Mouse (Mus musculus): ENCODE measurements around the gene Fam221a. TPM values are rescaled to one million over a fixed set of nuclear protein-coding genes. Genes with fewer than 3 reads are reported as not detected.

Gene Fam221a
- polyA plus RNA-seq, 1 experiment from 2014 or later: 7.6 TPM

DNA sequence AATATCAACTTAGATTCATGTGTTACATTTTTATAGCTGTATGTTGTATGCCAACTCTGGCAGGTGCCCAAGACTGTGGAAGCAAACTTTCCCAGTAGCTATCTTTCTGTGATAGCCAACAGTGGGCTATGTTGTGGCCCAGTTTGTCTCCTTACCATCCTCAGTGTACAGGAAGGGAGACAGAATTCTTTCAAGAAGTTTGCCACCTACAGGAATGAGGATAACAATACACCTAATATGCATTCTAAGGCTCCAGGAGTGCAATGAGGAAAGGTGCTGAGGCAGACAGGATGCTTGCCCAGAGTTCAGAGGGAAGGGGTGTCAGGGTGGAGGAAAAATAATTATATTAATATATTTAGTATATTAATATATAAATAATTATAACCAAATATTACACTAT is 7.1 kb upstream of the Fam221a start:
- no peaks in the 10 kb centered on the region for H3K9me3 ChIP-seq (replicated peaks; ENCODE audit: control insufficient read depth, low read length)
- H3K27me3 ChIP-seq (ENCODE audit: control insufficient read depth, insufficient read depth, low read length): no peaks in the 10 kb centered on the region
- H3K4me1 ChIP-seq (ENCODE audit: control insufficient read depth, insufficient read depth, low read length): no peaks in the 10 kb centered on the region
- no peak overlapping the region for H3K4me2 ChIP-seq (ENCODE audit: low read depth, low read length)
- H3K27ac ChIP-seq (ENCODE audit: low read length): no peak overlapping the region
- no peak overlapping the region for H3K9ac ChIP-seq (ENCODE audit: low read length)
- H3K4me3 ChIP-seq (replicated peaks; ENCODE audit: low read length): no peak overlapping the region
- no peaks in the 10 kb centered on the region for H3K36me3 ChIP-seq (ENCODE audit: control insufficient read depth, insufficient read depth, low read length)
- ATAC-seq (ENCODE audit: insufficient read depth, low FRiP score): no peak

GRCm38 (mm10) chr6:49368212-49368611 is 673 bp downstream of the Fam221a start:
- peak overlapping the region; percentile 49 for H3K27ac ChIP-seq (ENCODE audit: low read length)
- H3K4me1 ChIP-seq (ENCODE audit: control insufficient read depth, insufficient read depth, low read length): peaks cover 4% of the 10 kb centered on the region; the same call in 1 of the 2 replicates
- no peaks in the 10 kb centered on the region for H3K36me3 ChIP-seq (ENCODE audit: control insufficient read depth, insufficient read depth, low read length)
- H3K9ac ChIP-seq (ENCODE audit: low read length): peak overlapping the region; percentile 86
- WGBS: 35% methylated on average over 3 of the region's 3 CpGs
- no peaks in the 10 kb centered on the region for H3K27me3 ChIP-seq (ENCODE audit: control insufficient read depth, insufficient read depth, low read length)
- no peak for ATAC-seq (ENCODE audit: insufficient read depth, low FRiP score)
- peak overlapping the region; percentile 71 for H3K4me3 ChIP-seq (replicated peaks; ENCODE audit: low read length)
- H3K9me3 ChIP-seq (replicated peaks; ENCODE audit: control insufficient read depth, low read length): no peaks in the 10 kb centered on the region
- peak overlapping the region; percentile 91 for H3K4me2 ChIP-seq (ENCODE audit: low read depth, low read length)

GRCm38 (mm10) chr6:49372705-49373104 is 5.2 kb downstream of the Fam221a start:
- Histone ChIP-seq H3K4me1 (ENCODE audit: control insufficient read depth, insufficient read depth, low read length) (peaks cover 4% of the 10 kb centered on the region; the same call in 1 of the 2 replicates), H3K9ac (ENCODE audit: low read length) (no peak overlapping the region), H3K27me3 (ENCODE audit: control insufficient read depth, insufficient read depth, low read length) (no peaks in the 10 kb centered on the region), H3K9me3 (replicated peaks; ENCODE audit: control insufficient read depth, low read length) (no peaks in the 10 kb centered on the region), H3K4me2 (ENCODE audit: low read depth, low read length) (no peak overlapping the region), H3K4me3 (replicated peaks; ENCODE audit: low read length) (no peak overlapping the region), H3K27ac (ENCODE audit: low read length) (no peak overlapping the region), H3K36me3 (ENCODE audit: control insufficient read depth, insufficient read depth, low read length) (no peaks in the 10 kb centered on the region)
- WGBS: 70% methylated on average over 4 of the region's 4 CpGs
- no peak for ATAC-seq (ENCODE audit: insufficient read depth, low FRiP score)

- Histone ChIP-seq H3K9ac (ENCODE audit: low read length) (no peak overlapping the region), H3K27ac (ENCODE audit: low read length) (no peak overlapping the region)
- ATAC-seq (ENCODE audit: insufficient read depth, low FRiP score): no peak
Observed at GRCm38 (mm10) chr6:49373943-49374342, 6.4 kb downstream of the Fam221a start.

DNA sequence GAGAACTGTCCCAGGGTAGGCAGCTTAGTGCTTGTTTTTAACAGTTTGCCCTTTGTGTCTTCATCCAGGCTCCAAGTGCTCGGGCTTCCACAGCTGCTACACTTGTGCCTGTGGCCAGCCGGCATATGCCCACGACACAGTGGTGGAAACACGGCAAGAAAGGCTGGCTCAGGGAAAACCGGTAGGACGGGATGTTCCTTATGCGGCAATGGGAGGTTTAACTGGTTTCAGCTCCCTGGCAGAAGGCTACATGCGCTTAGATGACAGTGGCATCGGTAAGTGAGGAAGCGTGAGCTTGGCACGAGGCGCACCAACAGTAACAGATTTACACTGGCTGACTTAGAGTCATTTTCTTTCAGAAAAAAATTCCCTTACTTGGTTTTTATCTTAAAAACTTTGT is 10.8 kb downstream of the Fam221a start:
- Histone ChIP-seq H3K27ac (ENCODE audit: low read length) (no peak overlapping the region), H3K36me3 (ENCODE audit: control insufficient read depth, insufficient read depth, low read length) (no peaks in the 10 kb centered on the region), H3K9ac (ENCODE audit: low read length) (no peak overlapping the region), H3K27me3 (ENCODE audit: control insufficient read depth, insufficient read depth, low read length) (no peaks in the 10 kb centered on the region), H3K9me3 (replicated peaks; ENCODE audit: control insufficient read depth, low read length) (no peaks in the 10 kb centered on the region), H3K4me2 (ENCODE audit: low read depth, low read length) (no peak overlapping the region), H3K4me1 (ENCODE audit: control insufficient read depth, insufficient read depth, low read length) (no peaks in the 10 kb centered on the region), H3K4me3 (replicated peaks; ENCODE audit: low read length) (no peak overlapping the region)
- no peak for ATAC-seq (ENCODE audit: insufficient read depth, low FRiP score)
- 47% methylated on average over 12 of the region's 12 CpGs for WGBS

More at GRCm38 (mm10) chr6:49373943-49374342, 6.4 kb downstream of the Fam221a start:
- WGBS: 40% methylated on average over 2 of the region's 2 CpGs
- Histone ChIP-seq H3K36me3 (ENCODE audit: control insufficient read depth, insufficient read depth, low read length) (no peaks in the 10 kb centered on the region), H3K4me3 (replicated peaks; ENCODE audit: low read length) (no peak overlapping the region), H3K27me3 (ENCODE audit: control insufficient read depth, insufficient read depth, low read length) (no peaks in the 10 kb centered on the region), H3K4me2 (ENCODE audit: low read depth, low read length) (no peak overlapping the region), H3K4me1 (ENCODE audit: control insufficient read depth, insufficient read depth, low read length) (no peaks in the 10 kb centered on the region; the same call in 1 of the 2 replicates), H3K9me3 (replicated peaks; ENCODE audit: control insufficient read depth, low read length) (no peaks in the 10 kb centered on the region)

GRCm38 (mm10) chr6:49394276-49394675 is 26.7 kb downstream of the Fam221a start:
- no peak overlapping the region for H3K4me3 ChIP-seq (replicated peaks; ENCODE audit: low read length)
- no peaks in the 10 kb centered on the region for H3K27me3 ChIP-seq (ENCODE audit: control insufficient read depth, insufficient read depth, low read length)
- H3K9ac ChIP-seq (ENCODE audit: low read length): no peak overlapping the region
- WGBS: 54% methylated on average over 1 of the region's 1 CpGs
- H3K36me3 ChIP-seq (ENCODE audit: control insufficient read depth, insufficient read depth, low read length): no peaks in the 10 kb centered on the region
- no peak overlapping the region for H3K4me2 ChIP-seq (ENCODE audit: low read depth, low read length)
- no peak overlapping the region for H3K27ac ChIP-seq (ENCODE audit: low read length)
- no peaks in the 10 kb centered on the region for H3K9me3 ChIP-seq (replicated peaks; ENCODE audit: control insufficient read depth, low read length)
- no peaks in the 10 kb centered on the region for H3K4me1 ChIP-seq (ENCODE audit: control insufficient read depth, insufficient read depth, low read length)
- ATAC-seq (ENCODE audit: insufficient read depth, low FRiP score): no peak

DNA sequence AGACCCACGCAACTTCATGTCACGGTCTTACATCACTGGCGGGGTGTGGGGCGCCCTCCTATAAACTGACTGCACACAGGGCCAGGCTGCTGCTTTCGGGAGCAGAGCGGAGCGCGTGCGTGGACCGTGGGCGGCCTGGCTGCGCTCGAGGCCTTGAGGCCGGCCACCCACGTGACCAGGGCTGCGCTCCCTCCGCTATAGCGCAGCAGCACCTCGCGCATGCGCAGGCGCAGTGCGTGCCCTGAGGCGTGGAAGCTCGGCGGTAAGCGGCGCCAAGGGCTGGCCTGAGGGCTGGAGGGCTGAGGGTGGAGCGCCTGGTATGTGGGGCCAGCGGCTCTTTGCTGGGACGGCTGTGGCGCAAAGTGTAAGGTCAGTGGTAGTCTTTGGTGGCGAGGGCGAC is 27.8 kb downstream of the Fam221a start, which contains the start of gene Stk31:
TSS of gene Stk31 (plus strand) at position 289 of the 400 bp plus-strand sequence.
- no peak within 1 kb of the TSS for H3K4me2 ChIP-seq (ENCODE audit: low read depth, low read length)
- H3K36me3 ChIP-seq (ENCODE audit: control insufficient read depth, insufficient read depth, low read length): no peaks in the 10 kb centered on the region
- 82% methylated on average over 34 of the region's 34 CpGs for WGBS
- H3K9me3 ChIP-seq (replicated peaks; ENCODE audit: control insufficient read depth, low read length): no peaks in the 10 kb centered on the region
- no peak within 1 kb of the TSS for H3K27ac ChIP-seq (ENCODE audit: low read length)
- H3K4me1 ChIP-seq (ENCODE audit: control insufficient read depth, insufficient read depth, low read length): no peaks in the 10 kb centered on the region
- ATAC-seq (ENCODE audit: insufficient read depth, low FRiP score): no peak
- H3K27me3 ChIP-seq (ENCODE audit: control insufficient read depth, insufficient read depth, low read length): no peaks in the 10 kb centered on the region
- H3K4me3 ChIP-seq (replicated peaks; ENCODE audit: low read length): no peak within 1 kb of the TSS
- H3K9ac ChIP-seq (ENCODE audit: low read length): no peak within 1 kb of the TSS

DNA sequence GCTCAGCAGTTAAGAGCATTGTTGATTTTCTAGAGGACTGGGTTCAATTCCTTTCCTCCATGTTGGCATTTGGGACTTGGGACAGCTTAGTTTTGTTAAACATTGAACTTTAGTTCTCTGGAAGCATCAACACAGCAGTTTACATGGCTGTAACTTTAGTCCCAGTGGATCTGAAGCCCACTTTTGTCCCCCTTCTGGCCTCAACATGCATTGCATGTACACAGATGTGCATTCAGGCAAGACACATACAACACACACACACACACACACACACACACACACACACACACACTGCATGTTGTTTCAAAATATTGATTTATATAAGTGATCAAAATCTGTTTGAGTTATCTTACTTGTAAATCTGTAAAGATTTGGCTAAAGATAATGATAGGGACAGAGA is 29.9 kb downstream of the Fam221a start:
- no peaks in the 10 kb centered on the region for H3K4me1 ChIP-seq (ENCODE audit: control insufficient read depth, insufficient read depth, low read length)
- no peak overlapping the region for H3K9ac ChIP-seq (ENCODE audit: low read length)
- H3K27me3 ChIP-seq (ENCODE audit: control insufficient read depth, insufficient read depth, low read length): no peaks in the 10 kb centered on the region
- H3K4me3 ChIP-seq (replicated peaks; ENCODE audit: low read length): no peak overlapping the region
- H3K36me3 ChIP-seq (ENCODE audit: control insufficient read depth, insufficient read depth, low read length): no peaks in the 10 kb centered on the region
- H3K9me3 ChIP-seq (replicated peaks; ENCODE audit: control insufficient read depth, low read length): no peaks in the 10 kb centered on the region
- no peak for ATAC-seq (ENCODE audit: insufficient read depth, low FRiP score)
- H3K27ac ChIP-seq (ENCODE audit: low read length): no peak overlapping the region
- H3K4me2 ChIP-seq (ENCODE audit: low read depth, low read length): no peak overlapping the region

DNA sequence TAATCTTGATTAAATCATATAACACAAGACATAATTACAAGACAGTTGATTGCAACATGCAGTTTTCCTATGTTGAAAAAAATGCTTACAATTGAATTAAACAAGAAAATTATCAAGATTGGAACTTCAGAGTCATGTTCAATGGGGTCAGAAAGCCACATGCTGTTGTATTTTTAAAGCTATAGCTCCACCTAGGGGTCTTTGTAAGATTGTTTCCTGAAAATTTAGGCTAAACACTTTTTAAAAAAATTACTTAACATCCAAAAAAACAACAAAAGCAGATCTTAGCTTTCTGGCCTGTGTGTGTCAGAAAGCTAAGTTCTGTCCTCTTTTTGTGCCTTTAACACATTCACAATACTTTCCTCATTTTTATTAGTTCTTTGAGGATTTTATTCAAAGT is 30.8 kb downstream of the Fam221a start:
- Histone ChIP-seq H3K4me2 (ENCODE audit: low read depth, low read length) (no peak overlapping the region), H3K4me3 (replicated peaks; ENCODE audit: low read length) (no peak overlapping the region), H3K36me3 (ENCODE audit: control insufficient read depth, insufficient read depth, low read length) (no peaks in the 10 kb centered on the region), H3K4me1 (ENCODE audit: control insufficient read depth, insufficient read depth, low read length) (no peaks in the 10 kb centered on the region), H3K9me3 (replicated peaks; ENCODE audit: control insufficient read depth, low read length) (no peaks in the 10 kb centered on the region), H3K27ac (ENCODE audit: low read length) (no peak overlapping the region), H3K27me3 (ENCODE audit: control insufficient read depth, insufficient read depth, low read length) (no peaks in the 10 kb centered on the region), H3K9ac (ENCODE audit: low read length) (no peak overlapping the region)
- no peak for ATAC-seq (ENCODE audit: insufficient read depth, low FRiP score)

- WGBS: 74% methylated on average over 3 of the region's 3 CpGs
- Histone ChIP-seq H3K27ac (ENCODE audit: low read length) (no peak overlapping the region), H3K27me3 (ENCODE audit: control insufficient read depth, insufficient read depth, low read length) (no peaks in the 10 kb centered on the region), H3K4me2 (ENCODE audit: low read depth, low read length) (no peak overlapping the region), H3K9ac (ENCODE audit: low read length) (no peak overlapping the region), H3K4me3 (replicated peaks; ENCODE audit: low read length) (no peak overlapping the region), H3K9me3 (replicated peaks; ENCODE audit: control insufficient read depth, low read length) (no peaks in the 10 kb centered on the region), H3K4me1 (ENCODE audit: control insufficient read depth, insufficient read depth, low read length) (no peaks in the 10 kb centered on the region), H3K36me3 (ENCODE audit: control insufficient read depth, insufficient read depth, low read length) (no peaks in the 10 kb centered on the region)
- ATAC-seq (ENCODE audit: insufficient read depth, low FRiP score): no peak
Observed at GRCm38 (mm10) chr6:49410830-49411229, 43.3 kb downstream of the Fam221a start.

Measured in stomach, embryonic 16.5 days (tissue).